Mouse (Mus musculus) hindbrain, embryonic 10.5 days (tissue): ENCODE measurements at regions not wholly inside any gene's neighbourhood (a gene's known extent, or its start where the extent isn't known, plus 50 kb on each side); places are given as distances from the start of the nearest gene placed in this dataset.

Experiments used
- DNase-seq: peaks from one replicate; pipeline ENCODE4 v3.0.0-alpha.2; 2017; ENCODE audit warnings: low spot score
- H3K27ac ChIP-seq: fragments of 300-500 bp; sonication (generic); 2 replicates; pipeline ENCODE4 v1.5.1; 2016; ENCODE audit warnings: mild to moderate bottlenecking, moderate library complexity
- H3K27me3 ChIP-seq: fragments of 300-500 bp; sonication (generic); 2 replicates; pipeline ENCODE4 v1.6.1; 2016; ENCODE audit warnings: mild to moderate bottlenecking; ENCODE audit not compliant: poor library complexity, insufficient read depth, severe bottlenecking
- H3K36me3 ChIP-seq: fragments of 300-500 bp; sonication (generic); 2 replicates; pipeline ENCODE4 v1.6.1; 2016; ENCODE audit warnings: mild to moderate bottlenecking, moderate library complexity
- H3K4me1 ChIP-seq: fragments of 300-500 bp; sonication (generic); replicated peaks from 2 replicates; pipeline ENCODE4 v1.6.1; 2016; ENCODE audit warnings: mild to moderate bottlenecking
- H3K4me3 ChIP-seq: fragments of 300-500 bp; sonication (generic); 2 replicates; pipeline ENCODE4 v1.5.1; 2016; ENCODE audit warnings: mild to moderate bottlenecking, moderate library complexity
- H3K9me3 ChIP-seq: fragments of 300-500 bp; sonication (generic); 2 replicates; pipeline ENCODE4 v1.6.1; 2016; ENCODE audit warnings: mild to moderate bottlenecking, moderate library complexity
- WGBS: fragments of 180-500 bp; shearing (Covaris S2); methylation state at CpG from one replicate; pipeline ENCODE4 v1.1.7; 2016; 5-methylcytosine and 5-hydroxymethylcytosine counted together

- H3K27me3 ChIP-seq: no peaks in the 10 kb centered on the region
Observed at GRCm38 (mm10) chr14:9492228-9492627, 826.2 kb upstream of the 4930452B06Rik start.

DNA sequence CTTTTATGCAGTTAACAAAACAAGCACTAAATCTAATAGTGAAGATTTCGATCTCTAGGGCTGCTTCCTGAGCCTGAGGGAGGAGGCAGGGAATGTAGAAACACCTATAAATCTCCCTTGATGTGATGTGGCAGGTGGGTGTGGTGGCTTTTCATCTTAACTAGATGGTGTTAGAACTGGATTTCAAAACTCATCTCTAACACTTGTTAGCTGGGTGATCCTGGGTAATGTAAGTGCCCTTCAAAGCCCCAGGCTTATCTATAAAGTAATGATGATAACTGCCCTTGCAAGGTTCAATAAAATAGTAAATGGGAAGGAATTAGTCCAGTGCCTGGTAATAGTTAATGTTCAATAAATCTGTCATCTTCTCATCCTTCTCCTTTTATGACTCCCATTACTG, 822.5 kb upstream of the 4930452B06Rik start:
- Histone ChIP-seq H3K36me3 (no peaks in the 10 kb centered on the region), H3K27me3 (no peaks in the 10 kb centered on the region), H3K9me3 (no peaks in the 10 kb centered on the region), H3K4me3 (no peak overlapping the region), H3K4me1 (no peaks in the 10 kb centered on the region), H3K27ac (no peak overlapping the region)
- WGBS: 55% methylated on average over 1 of the region's 1 CpGs
- DNase-seq: no peak

More at GRCm38 (mm10) chr14:9492228-9492627, 826.2 kb upstream of the 4930452B06Rik start:
- no peak for DNase-seq
- Histone ChIP-seq H3K4me1 (no peaks in the 10 kb centered on the region), H3K4me3 (no peak overlapping the region), H3K27ac (no peak overlapping the region), H3K9me3 (no peaks in the 10 kb centered on the region), H3K36me3 (no peaks in the 10 kb centered on the region)
- WGBS: 75% methylated on average over 2 of the region's 2 CpGs

GRCm38 (mm10) chr14:9478981-9479380, 812.9 kb upstream of the 4930452B06Rik start:
- Histone ChIP-seq H3K27me3 (no peaks in the 10 kb centered on the region), H3K4me1 (0 out of 2 replicates have a peak, but pooled peaks cover 10% of the 10 kb centered on the region), H3K9me3 (no peaks in the 10 kb centered on the region), H3K4me3 (no peak overlapping the region), H3K27ac (no peak overlapping the region), H3K36me3 (no peaks in the 10 kb centered on the region)
- no peak for DNase-seq

GRCm38 (mm10) chr14:9475169-9475568, 809.1 kb upstream of the 4930452B06Rik start:
- Histone ChIP-seq H3K9me3 (no peaks in the 10 kb centered on the region), H3K4me3 (no peak overlapping the region), H3K27ac (no peak overlapping the region), H3K36me3 (no peaks in the 10 kb centered on the region), H3K27me3 (no peaks in the 10 kb centered on the region), H3K4me1 (0 out of 2 replicates have a peak, but pooled peaks cover 6% of the 10 kb centered on the region)
- 81% methylated on average over 7 of the region's 7 CpGs for WGBS
- DNase-seq: no peak

GRCm38 (mm10) chr14:9469686-9470085, 803.6 kb upstream of the 4930452B06Rik start:
- no peak for DNase-seq
- H3K9me3 ChIP-seq: no peaks in the 10 kb centered on the region
- no peaks in the 10 kb centered on the region for H3K36me3 ChIP-seq
- H3K27me3 ChIP-seq: no peaks in the 10 kb centered on the region
- H3K4me1 ChIP-seq: peaks cover 9% of the 10 kb centered on the region
- H3K27ac ChIP-seq: no peak overlapping the region
- no peak overlapping the region for H3K4me3 ChIP-seq

DNA sequence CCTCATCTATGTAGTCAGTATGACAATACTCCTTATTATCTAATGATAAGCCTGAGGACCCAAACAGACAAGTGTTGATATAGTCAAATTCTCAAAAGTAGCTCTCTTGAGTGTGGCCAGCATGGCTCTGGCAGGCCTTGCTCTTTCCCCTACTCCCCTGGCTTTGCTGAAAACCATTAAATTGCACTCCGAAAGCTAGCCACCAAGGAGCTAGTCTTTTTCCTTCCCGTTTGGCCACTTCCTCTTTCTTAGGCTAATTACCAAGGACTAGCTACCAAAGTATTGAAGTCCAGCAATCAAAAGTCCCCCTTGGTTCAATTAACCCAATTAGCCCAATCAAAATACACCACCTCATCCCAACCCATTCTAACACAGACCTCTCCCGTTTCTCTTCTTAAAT, 802.6 kb upstream of the 4930452B06Rik start:
- H3K4me1 ChIP-seq: peaks cover 9% of the 10 kb centered on the region
- no peaks in the 10 kb centered on the region for H3K27me3 ChIP-seq
- 81% methylated on average over 3 of the region's 3 CpGs for WGBS
- no peak overlapping the region for H3K27ac ChIP-seq
- H3K36me3 ChIP-seq: no peaks in the 10 kb centered on the region
- H3K4me3 ChIP-seq: no peak overlapping the region
- no peak for DNase-seq
- H3K9me3 ChIP-seq: no peaks in the 10 kb centered on the region

DNA sequence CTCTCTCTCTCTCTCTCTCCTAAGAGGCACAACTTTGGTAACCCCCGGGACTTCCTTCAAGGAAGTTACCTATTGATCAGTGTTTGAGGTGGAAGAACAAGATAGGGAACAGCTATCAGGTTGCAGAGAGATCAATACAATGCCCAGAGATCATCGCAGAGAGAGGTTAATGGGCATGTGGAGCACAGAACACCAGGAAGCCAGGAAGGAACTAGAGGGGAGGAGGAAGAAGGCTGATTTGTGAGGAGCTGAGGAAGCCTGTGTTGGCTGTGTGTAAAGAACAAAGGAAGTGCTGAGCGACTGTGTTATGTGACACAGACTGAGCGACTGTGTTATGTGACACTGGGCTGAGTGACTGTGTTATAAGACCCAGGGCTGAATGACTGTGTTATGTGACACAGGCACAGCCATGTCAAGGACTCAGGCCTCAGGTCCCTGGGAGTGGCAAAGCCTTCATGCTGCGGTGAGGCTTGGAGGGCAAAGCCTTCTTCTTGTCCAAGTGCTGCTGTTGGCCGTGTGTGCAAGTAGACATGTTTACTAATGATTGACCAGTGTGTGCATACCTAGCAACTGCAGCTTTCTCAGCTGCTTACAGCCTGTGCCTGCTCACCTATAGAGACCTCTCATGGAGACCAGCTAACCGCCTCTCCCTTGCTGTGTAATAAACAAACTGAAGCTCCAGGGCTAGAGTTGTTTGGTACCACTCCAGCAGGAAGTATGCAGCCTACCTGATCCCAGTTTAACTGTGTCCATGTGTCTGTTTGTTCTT, 801.8 kb upstream of the 4930452B06Rik start:
- no peaks in the 10 kb centered on the region for H3K36me3 ChIP-seq
- peaks cover 9% of the 10 kb centered on the region for H3K4me1 ChIP-seq
- H3K27me3 ChIP-seq: no peaks in the 10 kb centered on the region
- peak overlapping the region; percentile 37; the same call in 1 of the 2 replicates for H3K27ac ChIP-seq
- no peaks in the 10 kb centered on the region for H3K9me3 ChIP-seq
- no peak overlapping the region for H3K4me3 ChIP-seq
- 65% methylated on average over 7 of the region's 7 CpGs for WGBS
- DNase-seq: no peak

DNA sequence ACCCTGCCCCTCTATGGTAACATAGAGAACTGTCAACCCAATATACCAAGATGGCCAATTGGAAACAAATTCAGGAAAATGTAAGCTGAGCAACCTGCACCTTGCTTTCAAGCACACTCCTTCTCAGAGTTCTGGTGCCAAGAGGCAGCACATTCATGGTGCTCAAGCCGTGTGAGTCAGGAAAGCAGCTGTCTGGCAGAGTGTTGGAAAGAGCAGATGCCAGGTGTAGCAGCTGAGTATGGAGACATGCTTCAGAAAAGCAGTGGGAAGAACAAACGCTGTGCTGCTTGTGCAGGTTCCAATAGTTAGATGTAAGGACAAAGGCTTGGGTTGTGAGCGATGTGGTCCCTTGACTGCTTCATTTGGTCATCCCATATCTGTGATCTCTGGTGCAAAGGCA, 794.0 kb upstream of the 4930452B06Rik start:
- H3K4me3 ChIP-seq: no peak overlapping the region
- H3K9me3 ChIP-seq: no peaks in the 10 kb centered on the region
- H3K27ac ChIP-seq: no peak overlapping the region
- 94% methylated on average over 3 of the region's 3 CpGs for WGBS
- no peaks in the 10 kb centered on the region for H3K27me3 ChIP-seq
- DNase-seq: no peak
- no peaks in the 10 kb centered on the region for H3K36me3 ChIP-seq
- H3K4me1 ChIP-seq: peaks cover 8% of the 10 kb centered on the region

GRCm38 (mm10) chr14:9458856-9459255, 792.8 kb upstream of the 4930452B06Rik start:
- 78% methylated on average over 2 of the region's 2 CpGs for WGBS
- H3K9me3 ChIP-seq: no peaks in the 10 kb centered on the region
- peaks cover 11% of the 10 kb centered on the region for H3K4me1 ChIP-seq
- no peak overlapping the region for H3K4me3 ChIP-seq
- no peaks in the 10 kb centered on the region for H3K36me3 ChIP-seq
- no peaks in the 10 kb centered on the region for H3K27me3 ChIP-seq
- no peak for DNase-seq
- H3K27ac ChIP-seq: no peak overlapping the region

GRCm38 (mm10) chr14:9457801-9458495, 791.9 kb upstream of the 4930452B06Rik start:
- Histone ChIP-seq H3K9me3 (no peaks in the 10 kb centered on the region), H3K4me3 (no peak overlapping the region), H3K36me3 (no peaks in the 10 kb centered on the region), H3K27me3 (no peaks in the 10 kb centered on the region), H3K27ac (no peak overlapping the region), H3K4me1 (peaks cover 11% of the 10 kb centered on the region)
- peak; percentile 43 for DNase-seq

DNA sequence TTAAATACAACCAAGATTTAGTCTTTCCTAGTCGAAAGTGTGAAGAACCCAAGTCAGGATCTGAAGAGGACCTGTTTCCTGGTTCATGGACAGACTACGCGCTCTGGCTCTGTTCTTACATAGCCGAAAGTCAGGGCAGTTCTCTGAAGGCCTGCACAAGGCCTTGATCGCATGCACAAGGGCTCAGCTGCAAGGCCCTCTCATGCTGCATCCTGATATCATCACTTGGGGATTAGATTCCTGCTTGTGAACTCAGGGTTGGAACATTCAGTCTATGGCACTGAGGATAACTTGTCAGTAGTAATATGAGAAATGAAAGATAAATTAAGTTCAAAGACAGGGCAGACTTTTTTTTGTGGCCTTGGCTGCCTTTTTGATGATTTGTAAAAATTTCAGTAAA, 789.9 kb upstream of the 4930452B06Rik start:
- H3K36me3 ChIP-seq: no peaks in the 10 kb centered on the region
- H3K4me1 ChIP-seq: peaks cover 11% of the 10 kb centered on the region
- H3K27ac ChIP-seq: no peak overlapping the region
- no peak for DNase-seq
- no peak overlapping the region for H3K4me3 ChIP-seq
- no peaks in the 10 kb centered on the region for H3K9me3 ChIP-seq
- 93% methylated on average over 5 of the region's 5 CpGs for WGBS
- no peaks in the 10 kb centered on the region for H3K27me3 ChIP-seq

GRCm38 (mm10) chr14:9449942-9450341, 783.9 kb upstream of the 4930452B06Rik start:
- Histone ChIP-seq H3K36me3 (no peaks in the 10 kb centered on the region), H3K27ac (no peak overlapping the region), H3K4me1 (peaks cover 9% of the 10 kb centered on the region; the same call in 1 of the 2 replicates), H3K9me3 (no peaks in the 10 kb centered on the region), H3K27me3 (no peaks in the 10 kb centered on the region), H3K4me3 (no peak overlapping the region)
- 70% methylated on average over 3 of the region's 3 CpGs for WGBS
- DNase-seq: no peak

DNA sequence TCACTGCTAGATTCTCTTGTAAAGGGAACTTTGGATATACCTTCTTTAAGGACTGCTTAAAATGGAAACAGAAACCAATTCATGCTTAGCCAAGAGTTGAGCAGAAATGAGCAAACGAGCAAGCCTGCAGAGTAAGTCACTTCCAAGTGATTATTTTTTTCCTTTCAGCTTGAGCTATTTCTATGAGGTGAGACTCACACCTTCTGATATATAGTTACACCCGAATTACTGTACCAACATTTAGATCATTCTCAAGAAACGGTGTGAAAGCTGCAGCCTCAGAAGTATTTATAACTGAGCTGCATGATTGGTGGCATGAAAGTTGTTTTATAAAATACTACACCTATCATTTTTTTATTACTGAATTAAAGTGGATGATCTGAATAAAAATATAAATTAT, 771.9 kb upstream of the 4930452B06Rik start:
- no peak overlapping the region for H3K4me3 ChIP-seq
- DNase-seq: no peak
- WGBS: 79% methylated on average over 3 of the region's 3 CpGs
- H3K36me3 ChIP-seq: no peaks in the 10 kb centered on the region
- H3K4me1 ChIP-seq: no peaks in the 10 kb centered on the region
- H3K9me3 ChIP-seq: no peaks in the 10 kb centered on the region
- H3K27me3 ChIP-seq: no peaks in the 10 kb centered on the region
- H3K27ac ChIP-seq: no peak overlapping the region
